Mouse (Mus musculus) R1 (cell line): Measurements from ENCODE around the gene Sstr4.

Source experiments
- DNase-seq: peaks from one replicate; pipeline ENCODE4 v3.0.0-alpha.2; 2018; ENCODE audit warnings: low read depth, low spot score

Sstr4 gene

DNA sequence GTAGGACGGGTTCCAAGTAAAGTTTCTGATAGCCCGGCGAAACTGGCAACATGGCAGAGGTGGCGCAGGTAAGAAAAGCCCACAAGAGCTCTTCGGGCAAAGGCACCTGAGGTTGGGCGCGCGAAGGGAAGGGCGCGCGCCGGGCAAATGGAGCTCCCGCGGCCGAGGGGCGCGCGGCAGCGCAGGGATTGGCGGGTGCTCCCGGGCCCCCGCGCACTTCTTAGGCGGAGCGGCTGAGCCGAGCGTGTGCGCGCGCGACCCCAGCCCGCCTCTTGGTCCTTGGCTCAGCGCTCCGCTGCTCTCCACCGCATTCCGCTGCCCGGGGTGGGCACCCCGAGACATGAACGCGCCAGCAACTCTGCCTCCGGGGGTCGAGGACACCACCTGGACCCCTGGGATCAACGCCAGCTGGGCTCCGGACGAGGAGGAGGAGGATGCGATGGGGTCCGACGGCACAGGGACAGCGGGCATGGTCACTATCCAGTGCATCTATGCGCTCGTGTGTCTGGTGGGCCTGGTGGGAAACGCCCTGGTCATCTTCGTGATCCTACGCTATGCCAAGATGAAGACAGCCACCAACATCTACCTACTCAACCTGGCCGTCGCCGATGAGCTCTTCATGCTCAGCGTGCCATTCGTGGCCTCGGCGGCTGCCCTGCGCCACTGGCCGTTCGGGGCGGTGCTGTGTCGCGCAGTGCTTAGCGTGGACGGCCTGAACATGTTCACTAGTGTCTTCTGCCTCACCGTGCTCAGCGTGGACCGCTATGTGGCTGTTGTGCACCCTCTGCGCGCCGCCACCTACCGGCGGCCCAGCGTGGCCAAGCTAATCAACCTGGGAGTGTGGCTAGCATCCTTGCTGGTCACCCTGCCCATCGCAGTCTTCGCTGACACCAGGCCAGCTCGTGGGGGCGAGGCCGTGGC lies at the start of gene Sstr4:
Gene Sstr4, plus strand, starts transcription at position 214 of the 921 bp plus-strand sequence.
- DNase-seq = peak; percentile 37

DNA sequence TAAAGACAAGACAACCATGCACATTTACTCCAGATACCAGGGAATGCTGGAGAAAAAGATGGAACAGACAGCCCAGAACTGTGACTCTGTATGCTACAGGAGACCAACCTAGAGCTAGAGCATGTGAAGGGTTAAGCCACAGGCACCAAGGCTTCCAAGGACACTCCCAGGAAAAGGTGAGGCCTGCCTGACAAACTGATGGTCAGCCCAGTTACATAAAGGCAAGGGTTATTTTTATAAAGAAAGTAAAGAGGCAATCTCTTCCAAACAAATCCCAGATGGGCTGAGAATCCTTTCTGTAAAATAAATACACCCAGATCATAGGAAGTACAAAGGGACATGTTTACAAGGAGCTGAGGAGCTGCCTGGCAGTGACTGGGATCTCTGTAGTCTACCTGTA lies 49.8 kb upstream of the Sstr4 start:
- no peak for DNase-seq

- no peak for DNase-seq
Measured at GRCm38 (mm10) chr2:148346976-148347375, 48.2 kb upstream of the Sstr4 start.

DNA sequence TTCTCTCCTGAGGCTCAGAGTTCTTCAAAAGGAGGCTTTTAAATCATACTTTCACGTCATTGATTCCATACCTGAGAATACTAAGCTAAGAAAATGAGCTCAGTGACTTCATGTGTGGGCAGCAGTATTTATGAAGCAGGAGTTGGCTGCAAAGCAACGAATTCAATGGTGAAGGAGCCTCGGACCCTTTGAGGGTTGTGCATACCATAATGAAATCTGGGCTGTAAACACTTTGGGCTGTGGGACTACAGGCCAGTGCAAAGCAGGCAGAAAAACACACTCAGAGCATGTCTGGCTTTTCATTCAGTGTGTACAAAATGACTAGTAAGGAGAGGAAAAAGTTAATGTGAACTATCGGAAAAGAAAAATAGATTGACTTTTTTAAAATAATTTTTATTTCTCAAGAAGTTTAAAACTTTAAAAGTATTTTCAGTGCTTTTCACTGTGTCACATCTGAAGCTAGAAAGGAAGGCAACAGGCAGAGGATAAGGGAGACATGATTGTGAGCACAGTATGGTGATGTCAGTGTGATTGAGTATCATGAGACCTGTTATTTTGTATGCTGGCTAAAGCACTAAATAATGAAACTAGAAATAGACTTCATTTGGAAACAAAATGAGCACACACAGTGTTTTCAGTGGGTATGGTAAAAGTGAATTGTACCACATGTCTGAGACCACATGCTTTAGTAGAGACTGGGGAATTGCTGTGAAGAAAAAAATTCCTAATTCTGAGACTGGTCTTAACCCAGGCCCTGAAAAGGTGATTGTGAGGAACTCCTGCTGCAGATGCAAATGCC lies 45.4 kb upstream of the Sstr4 start:
- no peak for DNase-seq

GRCm38 (mm10) chr2:148350460-148350859 lies 44.7 kb upstream of the Sstr4 start:
- DNase-seq = no peak

GRCm38 (mm10) chr2:148352655-148353054 lies 42.5 kb upstream of the Sstr4 start:
- no peak for DNase-seq

GRCm38 (mm10) chr2:148357145-148357544 lies 38.0 kb upstream of the Sstr4 start:
- DNase-seq = no peak

DNA sequence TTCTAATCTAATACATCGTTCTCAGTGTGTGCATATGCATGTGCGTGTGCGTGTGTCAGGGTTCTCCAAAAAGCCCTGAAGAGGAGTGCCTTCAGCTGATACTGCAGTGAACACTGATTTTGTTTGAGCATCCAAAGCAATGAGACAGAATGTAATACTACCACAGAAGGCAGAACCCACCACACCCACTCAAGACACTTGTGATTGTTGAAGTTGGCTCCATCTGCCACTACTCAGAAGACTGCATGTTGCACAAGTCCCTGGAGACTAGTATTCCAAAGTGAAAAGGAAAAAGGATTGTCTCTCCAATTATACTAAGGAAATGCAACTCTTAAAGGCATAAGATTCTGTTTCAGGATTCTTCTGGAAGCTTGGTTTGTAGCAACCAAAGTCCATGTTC lies 30.6 kb upstream of the Sstr4 start:
- DNase-seq = no peak

GRCm38 (mm10) chr2:148365227-148365626 lies 29.9 kb upstream of the Sstr4 start:
- DNase-seq = no peak

DNA sequence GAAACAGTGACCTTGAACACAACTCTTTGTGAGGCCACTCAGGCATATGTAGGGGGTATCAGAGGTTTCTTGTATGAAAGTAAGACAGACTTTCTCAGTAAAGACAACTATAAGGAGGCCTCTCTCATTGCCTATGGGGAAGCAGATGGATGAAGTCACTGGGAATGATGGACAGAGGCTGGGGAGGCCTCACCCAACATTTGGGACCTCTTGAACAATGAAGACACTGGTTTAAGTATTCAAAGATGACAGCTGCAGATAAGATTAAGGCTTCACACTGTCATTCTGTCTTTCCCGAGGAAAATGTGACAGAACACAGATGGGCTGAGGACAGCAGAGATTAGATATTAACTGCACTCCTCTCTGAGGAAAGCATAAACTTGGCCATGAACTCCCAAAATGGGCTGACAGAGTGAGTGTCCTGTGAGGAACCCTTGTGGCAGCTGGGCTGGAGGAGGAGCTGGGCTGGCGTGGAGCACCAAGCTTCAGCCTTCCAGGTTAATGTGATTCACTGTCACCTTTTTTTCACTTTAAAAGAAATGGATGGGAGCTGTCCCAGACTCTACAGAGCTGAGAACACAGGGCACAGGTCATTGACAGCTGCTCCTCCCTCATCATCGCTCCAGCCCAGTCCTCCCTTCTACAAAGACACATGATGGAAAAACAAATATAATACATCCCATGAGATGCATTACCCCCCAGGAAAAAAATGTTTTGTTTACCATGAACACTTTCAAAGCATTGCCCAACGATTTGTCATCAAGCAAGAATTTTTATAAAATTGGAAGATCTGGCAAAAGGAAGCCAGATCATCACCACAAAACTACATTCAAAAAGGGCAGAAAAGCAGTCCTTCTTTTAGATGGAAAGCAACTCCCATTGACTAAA lies 23.2 kb upstream of the Sstr4 start:
- no peak for DNase-seq

DNA sequence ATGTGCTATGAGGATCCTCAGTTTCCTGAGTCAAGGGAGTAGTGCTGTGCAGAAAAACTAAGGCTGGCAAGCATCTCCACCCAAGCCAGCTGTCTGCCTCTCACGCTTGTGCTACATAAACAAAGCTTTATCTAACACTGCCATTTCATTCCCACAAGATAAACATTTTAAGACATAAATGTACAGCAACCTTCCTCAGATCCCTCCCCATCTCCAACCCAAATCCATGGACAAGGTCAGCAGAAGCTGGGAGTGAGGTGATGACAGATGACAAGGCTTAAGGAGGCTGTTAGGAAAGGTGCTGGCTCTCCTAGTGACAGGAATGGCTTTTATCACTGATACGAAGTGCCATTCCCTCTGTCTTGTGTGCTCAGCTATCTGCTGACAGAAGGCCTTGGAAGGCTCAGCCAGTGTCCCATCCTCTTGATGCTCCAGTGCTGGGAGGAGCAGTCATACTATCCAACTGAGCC lies 21.5 kb upstream of the Sstr4 start:
- DNase-seq = no peak

DNA sequence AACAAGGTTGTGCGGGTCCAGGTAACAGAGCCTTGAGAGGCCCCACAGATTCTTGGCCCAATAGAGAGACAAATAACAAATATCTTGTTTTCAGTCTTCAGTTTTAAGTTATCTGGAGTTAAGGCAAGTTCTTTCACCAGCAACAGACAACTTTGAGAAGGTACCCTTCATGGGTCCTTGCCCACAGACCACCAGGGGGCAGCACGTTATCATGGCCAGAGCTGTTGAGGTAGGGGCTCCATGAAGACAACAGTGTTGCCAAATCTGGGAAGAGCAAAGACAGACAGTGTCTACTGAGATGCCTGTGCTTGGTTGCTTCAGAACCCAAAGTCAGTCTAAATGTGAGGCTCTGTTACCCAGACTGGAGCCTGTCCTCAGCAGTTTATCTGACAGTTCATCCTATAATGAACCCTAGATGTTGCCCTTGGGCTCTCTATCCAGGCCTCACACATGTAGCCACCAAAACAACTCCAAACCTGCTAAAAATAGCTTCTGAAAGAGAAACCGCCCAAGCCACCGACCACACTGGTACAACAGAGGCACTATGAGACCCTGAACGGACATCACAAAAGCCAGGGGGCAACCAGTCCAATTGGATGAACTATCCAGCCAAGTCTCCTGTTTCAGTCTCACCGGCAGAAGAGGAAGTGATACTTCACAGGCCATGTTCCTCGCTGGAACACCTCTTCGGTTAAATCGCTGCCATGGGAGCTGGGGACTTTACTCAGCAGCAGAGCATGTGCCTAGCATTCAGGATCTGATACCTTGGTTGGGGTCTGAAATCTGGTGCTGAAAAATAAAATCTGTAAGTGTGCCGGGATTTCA lies 19.6 kb upstream of the Sstr4 start:
- DNase-seq = peak; percentile 55

DNA sequence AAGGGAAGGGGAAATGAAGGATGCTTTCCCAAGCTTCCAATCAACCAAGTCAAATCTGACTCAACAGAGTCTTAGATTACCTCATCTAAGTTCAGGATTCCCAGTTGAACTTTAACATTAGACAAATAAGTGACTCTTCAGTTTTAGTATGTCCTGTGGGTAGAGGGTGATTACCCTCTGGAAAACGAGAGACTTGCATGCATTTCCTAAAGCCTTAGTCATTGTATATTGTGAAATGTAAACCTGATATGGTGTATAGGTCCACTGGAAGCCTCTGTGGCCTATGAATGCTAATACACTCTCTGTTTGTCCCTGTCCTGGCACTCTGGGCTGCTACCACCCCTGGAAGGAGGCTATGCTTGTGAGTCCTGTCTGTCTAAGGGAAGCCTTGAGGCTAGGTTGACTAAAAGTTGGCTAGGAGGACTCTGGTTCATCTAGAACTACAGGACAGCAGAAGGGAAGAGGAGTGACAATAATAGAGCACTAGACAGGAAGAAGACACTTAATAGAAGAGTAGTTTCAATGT lies 16.3 kb upstream of the Sstr4 start:
- no peak for DNase-seq

DNA sequence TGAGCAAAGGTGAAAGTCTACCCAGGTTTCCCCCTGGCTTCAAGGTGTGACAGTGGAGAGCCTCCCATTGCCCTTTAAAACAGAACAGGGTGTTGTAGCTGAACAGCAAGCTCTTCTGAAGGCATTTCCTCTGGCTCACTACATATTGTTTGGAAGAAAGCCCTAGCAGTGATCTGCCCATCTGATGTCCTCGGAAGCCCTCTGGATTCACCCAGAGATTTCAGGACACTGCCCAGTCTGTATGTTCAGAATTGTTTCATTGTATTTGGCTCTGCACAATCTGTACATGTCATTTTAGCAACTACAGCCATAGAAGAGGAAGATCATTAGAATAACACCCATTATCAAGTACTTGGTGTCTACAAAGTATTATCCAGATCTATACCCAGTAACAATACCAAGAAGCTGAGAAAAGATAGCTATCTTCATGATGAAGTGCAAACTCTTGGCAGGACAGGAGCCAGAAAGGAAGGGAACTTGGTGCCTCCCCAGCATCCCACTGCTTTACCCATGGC lies 15.2 kb upstream of the Sstr4 start:
- DNase-seq = no peak

GRCm38 (mm10) chr2:148381076-148381475 lies 14.1 kb upstream of the Sstr4 start:
- no peak for DNase-seq

DNA sequence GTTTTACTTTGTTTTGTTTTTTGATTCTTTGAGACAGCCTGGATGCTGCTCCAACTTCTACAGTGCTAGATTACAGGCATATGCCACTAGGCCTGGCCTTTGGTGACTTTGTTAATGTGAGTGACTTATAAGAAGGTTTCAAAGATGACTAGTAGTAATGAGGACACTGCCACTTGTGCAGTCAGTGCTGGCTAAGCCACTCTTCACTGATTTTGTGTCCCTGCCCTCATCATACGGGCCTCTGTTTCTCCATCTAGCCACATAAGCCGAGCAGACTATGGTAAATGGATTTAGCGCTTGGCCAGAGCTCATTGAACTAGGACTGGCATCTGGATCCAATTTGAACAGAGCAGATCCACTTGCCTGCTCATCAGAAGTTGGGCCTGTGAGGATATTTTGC lies 8.7 kb upstream of the Sstr4 start:
- DNase-seq = no peak

GRCm38 (mm10) chr2:148386927-148387326 lies 8.2 kb upstream of the Sstr4 start:
- no peak for DNase-seq

DNA sequence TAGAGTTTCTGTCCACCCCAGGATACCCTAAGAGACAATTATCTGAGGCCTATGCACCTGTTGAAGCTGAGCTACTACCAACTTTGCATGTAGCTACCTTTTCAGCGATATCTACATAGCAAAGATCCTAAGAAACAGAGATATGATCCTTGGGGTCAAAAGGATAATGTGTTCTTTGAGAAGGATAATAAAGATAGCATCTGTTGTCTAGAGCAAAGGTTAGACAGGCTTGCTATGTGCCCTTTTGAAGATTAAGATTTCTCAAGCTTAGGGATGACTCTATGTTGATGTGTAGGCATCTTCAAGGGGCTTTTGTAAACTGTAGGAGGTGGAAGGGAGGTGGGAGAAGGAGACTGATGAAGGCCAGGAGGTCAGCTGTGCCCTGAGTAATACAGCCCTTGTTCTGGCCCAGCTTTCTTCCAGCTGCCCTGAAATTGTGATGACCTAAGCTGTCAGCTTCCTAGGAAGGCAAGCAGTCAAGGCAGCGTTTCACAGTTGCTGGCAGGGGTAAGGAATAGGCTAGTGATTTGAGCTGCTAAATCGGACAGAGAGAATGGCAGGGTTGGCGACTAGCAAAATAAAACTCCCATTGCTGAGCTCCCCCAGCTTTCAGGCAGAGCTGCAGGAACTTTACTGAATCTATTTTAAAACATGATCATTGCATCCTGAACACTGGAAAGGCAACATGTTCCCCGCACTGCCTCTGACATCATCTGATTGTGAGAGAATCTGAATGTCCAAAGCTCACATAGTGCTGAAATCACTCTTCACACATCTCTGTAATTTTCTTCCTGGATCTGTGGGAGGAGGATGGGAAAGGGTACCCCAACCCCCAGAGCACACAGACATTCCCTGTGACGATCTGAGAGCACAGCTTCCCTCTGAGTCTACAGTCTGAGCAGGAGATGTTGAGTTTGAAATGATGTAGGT lies 7.2 kb upstream of the Sstr4 start:
- DNase-seq = no peak

DNA sequence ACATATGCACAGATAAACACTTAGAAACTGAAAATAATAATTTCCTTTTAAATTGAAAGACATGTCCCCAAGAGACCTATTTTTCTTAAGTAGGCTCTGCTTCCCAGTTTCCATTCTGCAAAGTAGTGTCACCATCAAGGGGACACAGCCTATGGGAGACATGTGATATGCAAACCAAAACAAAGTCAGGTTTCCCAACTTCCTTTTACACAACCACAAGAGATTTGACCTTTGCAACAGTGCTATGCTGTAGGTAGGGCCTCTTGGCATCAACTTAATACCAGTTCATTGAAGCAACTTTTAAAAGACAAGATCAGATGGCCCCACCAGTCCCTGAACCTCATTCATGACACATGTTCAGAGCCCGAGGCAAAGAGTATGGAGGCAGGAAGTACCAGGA lies 2.0 kb upstream of the Sstr4 start:
- no peak for DNase-seq
